Mouse (Mus musculus): Measurements from ENCODE around the gene Cep170b. TPM values are rescaled to one million over a fixed set of nuclear protein-coding genes. Genes with fewer than 3 reads are reported as not detected.

Cep170b gene
- polyA plus RNA-seq, 1 experiment from 2014 or later, result 6.6 TPM

- 69% methylated on average over 4 of the region's 4 CpGs for WGBS
- H3K4me3 ChIP-seq, result no peak overlapping the region
- H3K4me1 ChIP-seq, result peaks cover 10% of the 10 kb centered on the region
- no peak overlapping the region for H3K27ac ChIP-seq
- peaks cover 3% of the 10 kb centered on the region; the same call in 1 of the 2 replicates for H3K27me3 ChIP-seq (ENCODE audit: insufficient read depth, poor library complexity, severe bottlenecking)
- peak; percentile 36 for DNase-seq (ENCODE audit: low spot score)
- H3K36me3 ChIP-seq, result no peaks in the 10 kb centered on the region
- H3K9me3 ChIP-seq, result no peaks in the 10 kb centered on the region
These were observed 42.9 kb downstream of the Cep170b start for GRCm38 (mm10) chr12:112763176-112763575.

DNA sequence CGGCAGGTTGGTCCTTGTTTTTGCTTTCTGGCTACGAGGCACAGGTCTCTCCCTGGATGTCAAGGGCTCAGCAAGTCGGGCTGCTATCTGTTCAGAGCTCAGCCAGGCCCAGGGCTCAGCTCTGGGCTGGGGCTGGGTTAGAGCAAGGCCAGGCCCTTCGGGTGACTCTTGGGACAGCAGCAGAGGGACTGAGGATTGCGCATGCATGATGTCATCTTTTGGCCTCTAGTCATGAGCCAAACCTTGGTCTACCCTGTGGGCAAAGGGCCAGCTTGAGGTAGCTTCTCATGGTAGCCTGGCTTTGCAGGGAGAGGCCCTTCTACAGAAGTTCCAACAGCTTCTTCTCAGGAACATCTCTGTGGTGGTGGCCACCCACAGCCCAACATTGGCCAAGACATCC lies 43.9 kb downstream of the Cep170b start:
- no peak overlapping the region for H3K27ac ChIP-seq
- no peak overlapping the region for H3K4me3 ChIP-seq
- H3K27me3 ChIP-seq (ENCODE audit: insufficient read depth, poor library complexity, severe bottlenecking), result peaks cover 3% of the 10 kb centered on the region; the same call in 1 of the 2 replicates
- WGBS, result 70% methylated on average over 5 of the region's 5 CpGs
- H3K9me3 ChIP-seq, result no peaks in the 10 kb centered on the region
- peaks cover 20% of the 10 kb centered on the region for H3K4me1 ChIP-seq
- DNase-seq (ENCODE audit: low spot score), result peak; percentile 64
- H3K36me3 ChIP-seq, result no peaks in the 10 kb centered on the region

GRCm38 (mm10) chr12:112764991-112765390 lies 44.7 kb downstream of the Cep170b start:
- Histone ChIP-seq H3K4me1 (peaks cover 27% of the 10 kb centered on the region), H3K27me3 (ENCODE audit: insufficient read depth, poor library complexity, severe bottlenecking) (peaks cover 3% of the 10 kb centered on the region; the same call in 1 of the 2 replicates), H3K27ac (no peak overlapping the region), H3K36me3 (no peaks in the 10 kb centered on the region), H3K9me3 (no peaks in the 10 kb centered on the region), H3K4me3 (no peak overlapping the region)
- peak; percentile 52 for DNase-seq (ENCODE audit: low spot score)
- WGBS, result 88% methylated on average over 7 of the region's 7 CpGs

DNA sequence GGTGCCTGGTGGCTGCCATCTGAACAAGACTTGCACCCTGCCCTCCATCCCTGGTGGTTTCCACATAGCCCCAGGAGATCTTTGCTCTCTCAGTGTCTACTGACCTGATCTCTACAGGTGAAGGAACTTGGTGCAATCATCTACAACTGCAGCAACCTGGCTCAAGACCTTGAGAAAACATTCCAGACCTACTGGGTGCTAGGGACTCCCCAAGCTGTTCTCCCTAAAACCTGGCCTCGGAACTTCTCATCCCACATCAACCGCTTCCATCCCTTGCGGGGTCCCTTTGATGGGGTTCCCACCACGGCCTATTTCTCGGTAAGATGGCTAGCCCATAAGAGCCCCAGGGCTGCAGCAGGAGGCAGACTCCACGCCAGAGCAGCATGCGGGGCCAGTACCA lies 46.3 kb downstream of the Cep170b start:
- H3K36me3 ChIP-seq, result no peaks in the 10 kb centered on the region
- peaks cover 24% of the 10 kb centered on the region; the same call in 1 of the 2 replicates for H3K4me1 ChIP-seq
- H3K27ac ChIP-seq, result no peak overlapping the region
- H3K4me3 ChIP-seq, result no peak overlapping the region
- peak; percentile 31 for DNase-seq (ENCODE audit: low spot score)
- 84% methylated on average over 7 of the region's 7 CpGs for WGBS
- peaks cover 3% of the 10 kb centered on the region; the same call in 1 of the 2 replicates for H3K27me3 ChIP-seq (ENCODE audit: insufficient read depth, poor library complexity, severe bottlenecking)
- no peaks in the 10 kb centered on the region for H3K9me3 ChIP-seq

GRCm38 (mm10) chr12:112767036-112767890 lies 47.0 kb downstream of the Cep170b start:
- Histone ChIP-seq H3K36me3 (no peaks in the 10 kb centered on the region), H3K4me3 (no peak overlapping the region), H3K4me1 (peaks cover 24% of the 10 kb centered on the region; the same call in 1 of the 2 replicates), H3K27me3 (ENCODE audit: insufficient read depth, poor library complexity, severe bottlenecking) (peaks cover 5% of the 10 kb centered on the region), H3K9me3 (no peaks in the 10 kb centered on the region), H3K27ac (no peak overlapping the region)
- 89% methylated on average over 16 of the region's 16 CpGs for WGBS
- DNase-seq (ENCODE audit: low spot score), result peak; percentile 74

DNA sequence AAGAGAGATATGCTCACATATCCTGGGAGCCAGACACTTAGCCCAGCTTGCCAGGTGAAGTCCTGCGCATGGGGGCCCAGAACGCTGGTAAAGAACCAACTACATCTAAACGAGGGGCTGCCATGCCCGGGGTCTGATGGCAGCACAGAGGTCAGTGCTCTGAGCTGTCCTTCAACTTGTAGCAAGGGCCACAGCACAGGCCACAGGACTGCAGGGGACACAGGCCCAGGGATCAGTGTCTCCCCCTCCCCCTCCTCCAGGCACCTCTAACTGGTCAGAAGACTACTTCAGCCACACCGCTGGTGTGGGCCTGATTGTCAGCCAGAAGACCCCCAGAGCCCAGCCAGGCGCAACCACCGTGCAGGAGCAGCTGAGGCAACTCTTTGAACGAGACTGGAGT lies 47.9 kb downstream of the Cep170b start:
- Histone ChIP-seq H3K27ac (no peak overlapping the region), H3K4me3 (no peak overlapping the region), H3K36me3 (no peaks in the 10 kb centered on the region), H3K9me3 (no peaks in the 10 kb centered on the region), H3K4me1 (peaks cover 30% of the 10 kb centered on the region), H3K27me3 (ENCODE audit: insufficient read depth, poor library complexity, severe bottlenecking) (peaks cover 8% of the 10 kb centered on the region)
- DNase-seq (ENCODE audit: low spot score), result peak; percentile 73
- 77% methylated on average over 8 of the region's 8 CpGs for WGBS

DNA sequence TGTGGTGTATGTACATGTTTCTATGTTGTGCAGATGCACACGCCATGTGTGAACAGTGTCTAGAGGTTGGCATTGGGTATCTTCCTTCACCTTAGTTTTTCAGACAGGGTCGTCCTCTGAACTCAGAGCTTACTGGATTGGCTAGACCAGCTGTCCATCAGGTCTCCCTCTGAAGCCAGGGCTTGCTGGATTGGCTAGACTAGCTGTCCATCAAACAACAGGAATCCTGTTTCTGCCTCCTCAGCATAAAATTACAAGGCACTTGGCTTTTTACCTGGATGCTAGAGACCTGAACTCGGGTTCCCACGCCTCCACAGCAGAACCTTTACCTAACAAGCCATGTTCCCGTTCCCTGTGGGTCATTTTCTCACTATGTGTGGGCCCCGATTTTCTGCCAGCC lies 48.8 kb downstream of the Cep170b start:
- WGBS, result 69% methylated on average over 6 of the region's 6 CpGs
- no peak overlapping the region for H3K27ac ChIP-seq

GRCm38 (mm10) chr12:112769751-112770150 lies 49.5 kb downstream of the Cep170b start:
- 64% methylated on average over 2 of the region's 2 CpGs for WGBS
- Histone ChIP-seq H3K4me3 (no peak overlapping the region), H3K36me3 (no peaks in the 10 kb centered on the region), H3K9me3 (no peaks in the 10 kb centered on the region), H3K27ac (no peak overlapping the region), H3K4me1 (peaks cover 36% of the 10 kb centered on the region), H3K27me3 (ENCODE audit: insufficient read depth, poor library complexity, severe bottlenecking) (peaks cover 10% of the 10 kb centered on the region)
- DNase-seq (ENCODE audit: low spot score), result peak; percentile 71

More for the DNA sequence above, 48.8 kb downstream of the Cep170b start:
- H3K4me1 ChIP-seq, result peaks cover 36% of the 10 kb centered on the region
- no peaks in the 10 kb centered on the region for H3K36me3 ChIP-seq
- peaks cover 10% of the 10 kb centered on the region for H3K27me3 ChIP-seq (ENCODE audit: insufficient read depth, poor library complexity, severe bottlenecking)
- no peaks in the 10 kb centered on the region for H3K9me3 ChIP-seq
- peak; percentile 76 for DNase-seq (ENCODE audit: low spot score)
- no peak overlapping the region for H3K4me3 ChIP-seq

GRCm38 (mm10) chr12:112770396-112770795 lies 50.1 kb downstream of the Cep170b start:
- H3K27ac ChIP-seq, result no peak overlapping the region
- DNase-seq (ENCODE audit: low spot score), result peak; percentile 71
- WGBS, result 75% methylated on average over 4 of the region's 4 CpGs
- no peaks in the 10 kb centered on the region for H3K36me3 ChIP-seq
- H3K9me3 ChIP-seq, result no peaks in the 10 kb centered on the region
- H3K4me3 ChIP-seq, result no peak overlapping the region
- H3K4me1 ChIP-seq, result peaks cover 36% of the 10 kb centered on the region
- peaks cover 10% of the 10 kb centered on the region for H3K27me3 ChIP-seq (ENCODE audit: insufficient read depth, poor library complexity, severe bottlenecking)

- no peaks in the 10 kb centered on the region for H3K36me3 ChIP-seq
- peak; percentile 71 for DNase-seq (ENCODE audit: low spot score)
- WGBS, result 90% methylated on average over 14 of the region's 14 CpGs
- H3K4me3 ChIP-seq, result no peak overlapping the region
- no peak overlapping the region for H3K27ac ChIP-seq
- peaks cover 10% of the 10 kb centered on the region for H3K27me3 ChIP-seq (ENCODE audit: insufficient read depth, poor library complexity, severe bottlenecking)
- no peaks in the 10 kb centered on the region for H3K9me3 ChIP-seq
- H3K4me1 ChIP-seq, result peaks cover 33% of the 10 kb centered on the region
These were observed 52.1 kb downstream of the Cep170b start for GRCm38 (mm10) chr12:112772306-112772705.

DNA sequence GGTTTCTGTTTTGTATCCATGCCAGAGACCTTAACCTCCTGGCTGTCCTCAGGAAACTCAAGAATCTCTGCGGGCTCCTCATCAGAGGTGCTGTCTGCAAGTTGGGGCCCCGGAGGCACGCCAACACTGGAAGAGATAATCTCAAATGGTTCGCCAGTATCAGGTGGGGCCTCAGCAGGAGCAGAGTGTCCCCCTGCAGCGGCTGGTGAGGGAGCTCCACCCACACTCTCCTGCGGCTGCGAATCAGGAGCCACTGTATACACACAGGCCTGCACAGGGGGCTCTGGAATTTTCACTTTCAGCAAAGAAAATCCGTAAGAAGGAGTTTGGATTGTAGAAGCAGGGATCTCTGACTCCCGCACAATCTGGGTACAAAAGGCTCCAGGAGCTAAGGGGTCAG lies 53.1 kb downstream of the Cep170b start:
- 19% methylated on average over 9 of the region's 9 CpGs for WGBS
- peak; percentile 74 for DNase-seq (ENCODE audit: low spot score)
- Histone ChIP-seq H3K4me3 (peak overlapping the region; percentile 39), H3K9me3 (no peaks in the 10 kb centered on the region), H3K27ac (0 out of 2 replicates have a peak overlapping the region, but pooled peaks have one; percentile 32), H3K36me3 (no peaks in the 10 kb centered on the region), H3K27me3 (ENCODE audit: insufficient read depth, poor library complexity, severe bottlenecking) (peaks cover 10% of the 10 kb centered on the region), H3K4me1 (peaks cover 28% of the 10 kb centered on the region)

GRCm38 (mm10) chr12:112774026-112774425 lies 53.8 kb downstream of the Cep170b start:
- Histone ChIP-seq H3K27me3 (ENCODE audit: insufficient read depth, poor library complexity, severe bottlenecking) (peaks cover 10% of the 10 kb centered on the region), H3K36me3 (no peaks in the 10 kb centered on the region), H3K27ac (no peak overlapping the region), H3K4me3 (no peak overlapping the region), H3K9me3 (no peaks in the 10 kb centered on the region), H3K4me1 (peaks cover 22% of the 10 kb centered on the region)
- whole genome bisulfite sequencing, result 75% methylated on average over 6 of the region's 6 CpGs
- no peak for DNase-seq (ENCODE audit: low spot score)

DNA sequence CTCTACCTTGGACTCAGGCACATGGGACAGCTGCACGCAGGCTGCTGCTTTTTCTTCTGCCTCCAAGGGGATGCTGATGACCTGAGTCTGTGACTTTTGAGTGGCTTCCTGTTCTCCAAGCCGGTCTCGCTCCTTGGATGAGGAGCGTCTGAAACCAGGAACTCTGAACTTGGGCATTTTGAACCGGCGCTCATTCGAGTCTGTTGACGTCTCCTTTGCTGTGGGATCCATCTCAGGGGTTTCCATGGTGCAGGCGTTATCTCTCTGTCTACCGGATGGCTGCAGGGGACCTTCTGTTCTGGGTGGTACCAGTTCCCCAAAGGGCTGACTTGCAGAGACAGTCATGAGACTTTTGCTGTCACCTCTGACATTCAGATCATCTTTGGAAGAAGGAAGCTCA lies 54.2 kb downstream of the Cep170b start:
- Histone ChIP-seq H3K9me3 (no peaks in the 10 kb centered on the region), H3K27ac (no peak overlapping the region), H3K36me3 (no peaks in the 10 kb centered on the region), H3K27me3 (ENCODE audit: insufficient read depth, poor library complexity, severe bottlenecking) (peaks cover 10% of the 10 kb centered on the region), H3K4me1 (peaks cover 17% of the 10 kb centered on the region), H3K4me3 (no peak overlapping the region)
- 84% methylated on average over 10 of the region's 10 CpGs for WGBS
- peak; percentile 70 for DNase-seq (ENCODE audit: low spot score)

Data from heart, embryonic 10.5 days (tissue).